Mouse (Mus musculus) stomach, postnatal 0 days (tissue): ENCODE measurements around the gene Git2. TPM values are rescaled to one million over a fixed set of nuclear protein-coding genes. Genes with fewer than 3 reads are reported as not detected.
A peak's percentile ranks its signal among the peaks of the same experiment; 100 is the strongest.

Experiments
- ATAC-seq: fragments of 200-750 bp; cut with Nextera tagmentation; 2 replicates; pipeline ENCODE4 v1.8.0; 2017; ENCODE audit not compliant: low FRiP score, low TSS enrichment
- DNase-seq: peaks from one replicate; pipeline ENCODE4 v3.0.0-alpha.2; 2016; ENCODE audit warnings: low spot score
- H3K27ac ChIP-seq: fragments of 300-500 bp; sonication (generic); replicated peaks from 2 replicates; pipeline ENCODE4 v1.5.1; 2014; ENCODE audit warnings: mild to moderate bottlenecking, control low read depth
- H3K27me3 ChIP-seq: fragments of 300-500 bp; sonication (generic); 2 replicates; pipeline ENCODE4 v1.6.1; 2014; ENCODE audit warnings: low read length; ENCODE audit not compliant: control insufficient read depth, insufficient read depth
- H3K36me3 ChIP-seq: fragments of 300-500 bp; sonication (generic); 2 replicates; pipeline ENCODE4 v1.6.1; 2014; ENCODE audit warnings: low read length, mixed read lengths; ENCODE audit not compliant: control insufficient read depth, insufficient read depth
- H3K4me1 ChIP-seq: fragments of 300-500 bp; sonication (generic); replicated peaks from 2 replicates; pipeline ENCODE4 v1.6.1; 2014; ENCODE audit warnings: antibody characterized with exemption; ENCODE audit not compliant: control insufficient read depth, insufficient read depth
- H3K4me2 ChIP-seq: fragments of 300-500 bp; sonication (generic); replicated peaks from 2 replicates; pipeline ENCODE4 v1.6.1; 2014; ENCODE audit warnings: low read depth, mild to moderate bottlenecking, control low read depth, moderate library complexity
- H3K4me3 ChIP-seq: fragments of 300-500 bp; sonication (generic); 2 replicates; pipeline ENCODE4 v1.5.1; 2014; ENCODE audit warnings: low read depth, low read length, control low read depth
- H3K9ac ChIP-seq: fragments of 300-500 bp; sonication (generic); 2 replicates; pipeline ENCODE4 v1.6.1; 2014; ENCODE audit warnings: mild to moderate bottlenecking, low read length, control low read depth, mixed read lengths
- H3K9me3 ChIP-seq: fragments of 300-500 bp; sonication (generic); 2 replicates; pipeline ENCODE4 v1.6.1; 2016; ENCODE audit warnings: low read length; ENCODE audit not compliant: control insufficient read depth
- CTCF ChIP-seq: IDR thresholded peaks from 2 replicates; pipeline ENCODE4 v1.5.1; 2016; ENCODE audit warnings: antibody characterized with exemption, low read depth, mild to moderate bottlenecking, moderate library complexity
- EP300 ChIP-seq: optimal IDR thresholded peaks from 2 replicates; pipeline ENCODE3; 2016; ENCODE audit warnings: antibody characterized with exemption
- WGBS: fragments of 180-500 bp; shearing (Covaris S2); extraction: QIAGEN DNeasy Blood & Tissue Kit; methylation state at CpG from one replicate; pipeline ENCODE4 v1.1.7; 2014; 5-methylcytosine and 5-hydroxymethylcytosine counted together
- microRNA-seq: library from miRNA; unstranded; fragments of <30 nt; microRNA quantifications from one replicate; pipeline ENCODE4, GENCODE M21; 2016
- polyA plus RNA-seq: library from polyadenylated mRNA; unstranded; fragments of >200 nt; fragmentation: Nextera tagmentation; extraction: Ambion mirVana; gene quantifications from 2 replicates; pipeline ENCODE4 v1.2.1, GENCODE M21; 2015

Gene Git2
- polyA plus RNA-seq, 1 experiment from 2014 or later, result 14.2 TPM

DNA sequence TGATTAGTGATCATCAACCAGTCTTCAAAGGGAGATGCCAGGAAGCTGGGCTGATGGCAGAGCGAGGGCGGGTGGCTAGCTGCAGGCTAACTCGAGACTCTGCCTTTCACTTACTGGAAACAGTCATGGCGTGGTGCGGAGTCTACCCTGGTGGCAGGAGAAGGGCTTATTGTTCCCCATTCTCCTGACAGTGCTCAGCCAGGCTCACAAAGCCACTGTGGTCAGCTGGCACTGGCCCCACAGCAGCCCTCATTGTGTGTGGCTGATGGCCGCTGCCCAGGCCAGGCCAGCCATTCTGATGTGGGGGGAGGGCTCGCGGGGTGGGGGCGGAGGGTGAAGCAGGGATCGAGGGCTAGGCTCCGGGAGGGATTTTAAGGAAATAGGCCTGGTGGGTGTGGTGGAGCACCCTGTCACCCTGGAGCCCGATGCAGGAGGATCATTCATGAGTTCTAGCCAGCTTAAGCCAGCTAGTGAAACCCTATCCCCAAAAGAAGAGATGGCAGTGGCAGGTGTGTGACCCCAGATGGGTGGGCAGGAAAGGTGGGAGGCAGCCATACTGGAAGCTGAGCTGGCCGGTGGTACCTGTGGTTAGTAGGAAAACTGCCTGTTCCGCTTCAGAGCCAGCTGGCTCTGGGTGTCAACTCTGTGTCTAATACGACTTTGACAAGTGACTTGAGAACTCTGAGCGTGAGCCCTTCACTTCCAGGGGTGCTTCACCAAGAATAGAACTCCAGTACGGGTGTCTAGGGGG lies 95.3 kb downstream of the Git2 start:
- Histone ChIP-seq H3K36me3 (peaks cover 8% of the 10 kb centered on the region; the same call in 1 of the 2 replicates), H3K4me2 (no peak overlapping the region), H3K4me1 (0 out of 2 replicates have a peak, but pooled peaks cover 2% of the 10 kb centered on the region), H3K27ac (peak overlapping the region; percentile 87), H3K9ac (no peak overlapping the region), H3K9me3 (no peaks in the 10 kb centered on the region), H3K4me3 (no peak overlapping the region), H3K27me3 (no peaks in the 10 kb centered on the region)
- no peak for ATAC-seq
- WGBS, result 65% methylated on average over 17 of the region's 17 CpGs
- TF ChIP-seq CTCF (no peak), EP300 (no peak)
- DNase-seq, result no peak

Small RNA genes lying within 50 kb of the gene (microRNA-seq; reads per million reads assigned to microRNA genes)
- not detected for gene Mir7028

Other genes with a start within 250 kb of the Git2 start
- 0.79 and 0.98 TPM in 2 replicates for gene Fam222a, start 207.5 kb downstream of the Git2 start, polyA plus RNA-seq
- gene Trpv4, start 117.1 kb downstream of the Git2 start, polyA plus RNA-seq, result 2.1 and 2.8 TPM in 2 replicates
- gene Gltp, start 84.5 kb downstream of the Git2 start, polyA plus RNA-seq, result 482 and 496 TPM in 2 replicates
- 4.6 and 5.8 TPM in 2 replicates for gene Tchp, start 67.8 kb downstream of the Git2 start, polyA plus RNA-seq
- gene Ankrd13a, start 840 bp downstream of the Git2 start, polyA plus RNA-seq, result 36.4 and 41.7 TPM in 2 replicates
- 110 and 118 TPM in 2 replicates for gene 1500011B03Rik, start 48.0 kb upstream of the Git2 start, polyA plus RNA-seq
- gene 4930519G04Rik, start 78.1 kb upstream of the Git2 start, polyA plus RNA-seq, result 0.05 TPM in 1 of 2 replicates, not detected in the other
- gene Gm9936, start 83.2 kb upstream of the Git2 start, polyA plus RNA-seq, result 0.06 and 0.15 TPM in 2 replicates
- 20.1 and 22.3 TPM in 2 replicates for gene Oasl2, start 121.4 kb upstream of the Git2 start, polyA plus RNA-seq
- gene Oasl1, start 147.7 kb upstream of the Git2 start, polyA plus RNA-seq, result 14.1 and 14.6 TPM in 2 replicates
- gene 2210016L21Rik, start 166.6 kb upstream of the Git2 start, polyA plus RNA-seq, result 39.2 and 49.8 TPM in 2 replicates
- gene Hnf1a, start 195.6 kb upstream of the Git2 start, polyA plus RNA-seq, result 5.4 and 5.7 TPM in 2 replicates
- gene Sppl3, start 235.6 kb upstream of the Git2 start, polyA plus RNA-seq, result 25.2 and 39.8 TPM in 2 replicates